Mouse (Mus musculus): Measurements from ENCODE around the gene Tbca. TPM values are rescaled to one million over a fixed set of nuclear protein-coding genes. Genes with fewer than 3 reads are reported as not detected.

The Tbca gene
- total RNA-seq (2021), result 100 to 1,000 TPM; 156 to 168 TPM
- long read RNA-seq, experiment 1, transcript Tbca-201 (4 exons, 559 nt), result major isoform, 27 of 28 reads
- long read RNA-seq, experiment 1, partial matches to known transcripts, result 0 of 28 reads
- long read RNA-seq, experiment 1, other reads (novel, unspliced or antisense), result 1 of 28 reads
- long read RNA-seq, experiment 2, transcript Tbca-201 (4 exons, 559 nt), result major isoform, 94 of 95 reads
- long read RNA-seq, experiment 2, partial matches to known transcripts, result 0 of 95 reads
- long read RNA-seq, experiment 2, other reads (novel, unspliced or antisense), result 1 of 95 reads

DNA sequence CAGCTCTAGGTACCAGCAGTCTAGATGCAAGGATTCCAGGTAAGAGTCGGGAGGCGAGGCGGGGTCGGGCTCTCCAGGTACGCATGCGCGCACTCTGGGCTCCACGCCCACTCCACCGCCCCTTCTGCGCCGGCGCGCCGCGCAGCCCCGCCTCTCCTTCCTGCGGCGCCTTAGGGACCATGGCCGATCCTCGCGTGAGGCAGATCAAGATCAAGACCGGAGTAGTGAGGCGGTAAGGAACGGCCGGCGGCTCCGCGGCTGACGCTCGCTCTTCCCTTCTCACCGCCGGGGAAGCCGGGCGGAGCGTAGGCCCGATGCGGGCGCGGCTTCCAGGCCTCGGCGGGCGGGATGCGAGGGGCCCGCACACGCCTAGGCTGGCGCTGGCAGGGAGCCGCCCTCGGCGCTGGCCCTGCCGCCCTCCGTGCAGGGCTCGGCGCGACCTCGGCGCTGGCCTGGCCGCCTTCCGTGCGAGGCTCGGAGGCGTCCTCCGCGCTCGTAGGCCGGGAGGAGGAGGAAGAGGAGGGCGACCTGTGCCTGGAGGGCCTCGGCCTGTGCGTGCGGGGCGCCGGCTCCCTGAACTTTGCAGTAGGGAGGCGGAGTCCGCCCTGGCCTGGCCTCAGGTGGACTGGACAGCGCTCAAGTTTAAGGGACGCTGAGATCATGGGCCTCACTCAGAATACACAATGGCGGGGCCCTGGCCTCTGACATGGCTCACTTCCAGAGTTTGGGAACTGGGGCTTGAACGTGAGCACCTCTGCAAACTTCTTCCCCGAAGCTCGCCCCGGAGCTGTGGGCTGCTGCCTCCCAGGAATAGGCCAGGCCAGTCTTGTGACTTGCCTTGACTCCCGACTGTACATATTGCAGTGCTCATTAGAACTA is at the start of gene Tbca:
Tbca (plus strand) TSS at position 140 of the 879 bp plus-strand sequence.
- DNase-seq (ENCODE audit: low spot score in 2 of 2), result peak; percentile 80 to 84

DNA sequence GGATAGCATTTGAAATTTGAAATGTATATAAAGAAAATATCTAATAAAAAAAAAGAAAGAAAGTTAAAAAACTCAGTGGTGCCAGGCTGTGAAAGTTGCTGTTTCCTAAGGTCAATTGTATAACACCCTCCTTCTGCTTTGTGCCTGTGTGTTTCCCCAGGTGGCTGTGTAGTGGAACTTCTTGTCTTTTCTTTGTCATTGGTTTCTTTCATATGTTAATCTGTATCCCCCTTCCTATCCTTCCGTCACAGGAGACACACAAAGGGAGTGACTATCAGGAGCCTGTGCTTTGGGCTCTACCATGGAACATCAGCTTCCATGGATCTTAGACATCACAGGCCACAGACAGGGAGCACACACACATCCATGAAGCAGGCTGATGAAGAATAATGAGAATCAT is 43.5 kb upstream of the Tbca start:
- no peak for DNase-seq (ENCODE audit: low spot score in 2 of 2)

DNA sequence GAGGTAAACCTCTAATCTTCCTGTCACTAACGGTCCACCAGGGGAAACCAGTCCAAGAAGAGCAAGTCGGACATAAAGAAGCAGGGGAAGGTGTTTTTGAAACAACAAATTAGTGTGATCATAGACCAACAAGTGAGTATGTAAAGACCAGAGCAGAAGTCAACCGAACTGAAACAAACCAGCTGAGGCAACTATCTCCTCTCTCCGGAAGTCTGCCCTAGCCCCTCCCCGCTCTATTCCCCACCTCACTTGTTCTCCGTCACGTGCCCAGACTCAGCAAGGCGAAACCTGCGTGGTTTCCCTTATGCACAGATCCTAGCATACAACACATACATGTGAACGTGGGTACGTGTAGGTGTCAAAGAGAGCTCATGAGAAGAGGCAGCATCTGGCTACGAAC is 22.9 kb upstream of the Tbca start:
- no peak for DNase-seq (ENCODE audit: low spot score in 2 of 2)

DNA sequence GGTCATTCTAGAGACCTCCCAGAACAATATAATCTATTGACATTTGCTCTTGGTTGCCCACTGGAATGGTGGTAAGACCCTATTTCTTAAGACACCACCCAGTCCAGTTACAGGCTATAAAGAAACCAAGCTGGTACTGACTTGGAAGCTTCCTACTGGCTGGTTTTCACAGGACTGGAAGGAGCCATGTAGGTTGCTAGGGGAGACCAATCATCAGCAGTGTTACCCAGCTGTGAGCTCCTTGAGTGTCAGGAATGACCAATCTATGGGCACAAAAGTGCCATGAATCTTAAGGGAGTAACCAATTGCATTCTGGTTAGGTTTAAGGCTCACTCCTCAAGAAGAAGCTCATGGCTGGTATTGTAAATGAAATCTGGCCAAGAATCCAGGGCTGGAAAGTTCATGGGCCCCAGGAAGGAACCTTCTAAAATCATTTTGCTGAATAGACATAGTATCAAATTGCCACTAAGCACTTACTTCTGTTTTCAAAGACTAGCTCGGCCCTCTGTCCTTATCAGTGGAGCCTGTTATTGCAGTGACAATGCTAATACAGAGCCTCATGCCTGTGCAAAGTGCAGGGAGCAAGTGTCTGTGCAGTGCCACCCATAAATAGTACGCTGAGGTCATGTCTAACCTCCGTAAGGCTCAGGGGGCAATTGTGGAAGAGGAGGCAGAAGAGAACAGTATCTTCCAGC is 20.1 kb upstream of the Tbca start:
- no peak for DNase-seq (ENCODE audit: low spot score in 2 of 2)

DNA sequence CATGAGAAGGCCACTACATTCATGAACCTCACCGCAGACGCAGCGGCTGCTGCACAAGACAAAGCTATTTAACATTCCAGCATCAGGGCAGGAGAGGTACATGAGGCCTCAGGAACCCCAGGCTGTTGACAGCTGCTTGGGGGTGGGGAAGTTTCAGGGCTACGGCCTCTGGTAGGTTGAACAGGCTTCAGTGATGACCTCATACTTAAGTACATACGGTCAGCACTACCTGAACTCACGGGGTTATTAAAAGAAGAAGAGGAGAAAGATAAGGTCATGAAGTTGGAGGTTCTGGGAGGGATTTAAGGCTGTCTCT is 19.6 kb upstream of the Tbca start:
- no peak for DNase-seq (ENCODE audit: low spot score in 2 of 2)

DNA sequence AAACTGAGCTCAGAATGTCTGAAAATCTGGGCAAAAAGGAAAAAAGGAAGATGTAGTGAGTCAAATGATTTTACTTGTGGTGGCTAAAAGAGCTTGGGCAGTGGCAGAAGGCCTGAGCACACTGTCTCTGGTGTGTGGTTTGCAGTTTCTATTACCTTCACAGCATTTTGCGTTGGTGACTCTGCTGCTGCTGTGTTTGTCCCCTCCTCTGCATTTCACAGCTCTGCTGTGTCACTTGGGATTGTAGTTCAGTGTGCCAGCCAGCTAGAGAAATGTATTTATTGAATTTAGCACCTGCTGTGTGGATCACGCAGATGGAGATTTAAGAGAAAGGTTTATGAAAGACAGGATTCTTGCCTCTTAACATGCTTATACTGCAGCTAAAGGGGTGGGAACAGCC is 1.8 kb upstream of the Tbca start:
- DNase-seq (ENCODE audit: low spot score in 2 of 2), result no peak

DNA sequence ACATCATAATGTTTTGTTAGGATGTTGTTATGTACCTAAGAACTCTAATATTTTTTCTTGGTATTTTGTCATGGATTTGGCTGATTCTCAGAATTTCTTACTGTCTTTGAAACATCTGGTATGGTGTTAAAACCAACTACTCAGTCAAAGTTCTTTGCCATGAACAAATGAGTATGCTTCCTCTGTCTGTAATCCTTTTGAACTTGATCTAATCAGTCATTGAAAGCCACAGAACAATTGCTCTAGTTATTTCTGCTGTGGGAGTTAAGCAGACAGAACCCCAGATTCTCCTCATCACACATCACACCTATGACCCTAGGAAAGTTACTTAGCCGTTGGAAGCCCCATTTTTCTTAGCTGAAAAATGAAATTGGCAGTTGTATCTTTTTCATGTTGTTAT is 6.0 kb downstream of the Tbca start:
- DNase-seq (ENCODE audit: low spot score in 2 of 2), result no peak

DNA sequence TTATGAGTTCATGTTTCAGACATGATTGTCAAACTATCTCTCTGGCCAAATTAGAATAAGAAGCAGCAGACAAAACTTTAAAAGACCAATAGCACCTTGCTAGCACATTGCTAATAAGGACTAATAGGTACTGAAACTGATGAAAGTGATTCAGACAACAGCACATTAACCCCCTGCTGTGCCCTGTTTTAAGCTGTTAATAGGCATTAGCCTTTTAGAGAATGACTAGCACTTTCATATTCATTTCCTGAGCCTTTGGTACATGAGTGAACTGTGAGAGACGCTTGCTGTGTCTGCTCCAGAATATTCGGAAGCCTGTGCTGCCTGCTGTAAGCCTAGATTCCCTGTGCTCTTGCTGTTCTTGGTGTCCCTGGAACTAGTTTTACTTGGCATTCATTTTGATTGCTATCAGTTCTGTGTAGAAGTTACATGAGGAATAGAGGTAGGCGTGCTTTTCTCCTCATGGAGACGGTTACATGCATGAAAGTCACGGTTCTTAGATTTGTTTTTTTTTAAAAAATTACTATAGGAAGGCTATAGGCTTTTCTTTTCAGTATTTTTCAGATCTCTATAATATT is 14.9 kb downstream of the Tbca start:
- peak in 1 of 2 experiments; percentile 32 for DNase-seq (ENCODE audit: low spot score in 2 of 2)

DNA sequence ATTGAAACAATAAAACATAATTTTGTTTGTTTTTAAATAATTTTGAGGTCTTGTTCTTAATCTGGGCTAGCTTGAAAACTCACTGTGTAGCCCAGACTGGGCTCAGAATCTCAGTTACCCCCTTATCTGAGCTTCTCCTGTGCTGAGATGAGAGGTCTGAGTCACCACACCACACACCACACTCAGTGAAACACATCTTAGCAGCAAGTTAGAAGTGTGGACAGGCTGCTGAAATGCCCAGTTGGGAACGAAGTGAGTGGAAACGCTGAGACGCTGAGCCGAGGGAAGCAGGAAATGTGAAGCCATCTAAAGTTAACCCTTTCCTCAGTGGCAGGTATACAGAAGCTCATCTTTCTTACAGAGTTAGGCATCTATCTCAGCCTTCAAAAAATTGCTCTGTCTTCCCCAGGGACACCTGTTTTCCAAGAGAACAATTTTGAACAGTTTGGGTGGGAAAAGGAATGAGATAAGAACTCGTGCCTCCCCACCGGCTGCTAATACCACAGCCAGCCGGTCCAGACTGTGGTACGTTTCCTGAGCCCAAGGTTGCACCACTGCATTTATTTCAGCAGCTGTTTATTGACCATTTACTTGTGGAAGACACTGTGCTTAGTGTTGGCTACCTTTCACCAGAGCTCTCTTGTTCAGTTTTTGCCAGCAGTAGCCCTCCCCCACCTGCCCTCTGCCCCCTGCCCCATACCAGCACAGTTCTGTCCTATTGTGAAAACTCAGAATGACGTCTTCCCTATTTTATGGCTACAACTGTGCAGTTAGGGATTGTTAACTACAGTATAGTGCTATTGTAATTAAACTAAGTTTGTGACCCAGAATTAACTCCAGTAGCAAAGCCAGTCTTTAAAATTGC is 17.8 kb downstream of the Tbca start:
- no peak for DNase-seq (ENCODE audit: low spot score in 2 of 2)

DNA sequence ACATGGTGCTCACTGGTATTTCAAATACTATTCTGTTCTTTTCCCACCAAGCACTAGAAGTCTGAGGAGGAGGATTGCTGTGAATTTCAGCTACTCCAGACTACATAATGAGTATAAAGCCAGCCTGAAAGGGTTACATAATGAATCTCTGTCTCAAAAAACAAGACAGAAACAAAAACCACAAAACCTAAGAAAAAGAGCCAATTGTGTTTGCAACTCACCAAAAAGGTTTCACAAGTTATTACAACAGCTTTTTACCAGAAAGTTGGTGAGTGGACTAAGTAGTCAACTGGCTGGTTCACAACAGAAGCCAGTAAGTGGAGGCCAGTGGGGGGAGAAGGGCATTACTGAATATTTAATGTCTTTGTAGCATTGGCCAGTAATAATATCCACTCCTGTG is 19.9 kb downstream of the Tbca start:
- DNase-seq (ENCODE audit: low spot score in 2 of 2), result no peak

DNA sequence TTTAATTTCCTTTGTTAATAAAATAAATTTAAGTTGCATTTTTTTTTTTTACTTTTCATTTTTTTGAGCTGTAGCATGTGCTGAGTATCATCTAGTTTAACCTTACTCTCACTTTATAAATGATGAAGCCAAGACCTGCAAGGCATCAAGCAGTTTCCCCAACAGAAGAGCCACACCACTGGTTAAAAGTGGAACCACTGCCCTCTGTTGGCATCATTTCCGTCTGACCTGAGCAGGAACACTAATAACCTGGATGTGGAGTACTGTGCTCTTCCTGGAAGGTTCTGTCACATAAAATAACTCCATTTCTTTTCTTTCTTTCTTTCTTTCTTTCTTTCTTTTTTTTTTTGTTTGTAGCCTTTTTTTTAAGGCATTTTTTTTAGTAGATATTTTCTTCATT is 21.0 kb downstream of the Tbca start:
- DNase-seq (ENCODE audit: low spot score in 2 of 2), result no peak

DNA sequence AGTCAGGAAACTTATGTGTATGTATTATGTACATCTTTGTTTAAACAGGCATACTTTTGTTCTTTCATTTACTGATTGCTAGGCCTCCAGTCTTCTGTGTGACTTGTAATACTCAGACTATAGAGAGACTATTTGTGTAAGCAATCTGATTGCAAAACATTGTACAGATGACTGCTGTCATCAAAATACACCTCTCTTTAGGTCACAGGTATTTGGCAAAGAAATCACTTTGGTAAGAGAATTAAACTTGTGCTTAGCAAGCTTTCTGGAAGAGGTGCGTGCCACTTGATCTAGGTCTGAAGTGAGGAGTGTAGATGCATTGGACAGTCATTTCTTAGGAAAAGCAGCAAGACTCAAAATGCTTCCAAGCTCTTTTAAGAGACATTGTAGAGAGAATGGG is 22.7 kb downstream of the Tbca start:
- no peak for DNase-seq (ENCODE audit: low spot score in 2 of 2)

DNA sequence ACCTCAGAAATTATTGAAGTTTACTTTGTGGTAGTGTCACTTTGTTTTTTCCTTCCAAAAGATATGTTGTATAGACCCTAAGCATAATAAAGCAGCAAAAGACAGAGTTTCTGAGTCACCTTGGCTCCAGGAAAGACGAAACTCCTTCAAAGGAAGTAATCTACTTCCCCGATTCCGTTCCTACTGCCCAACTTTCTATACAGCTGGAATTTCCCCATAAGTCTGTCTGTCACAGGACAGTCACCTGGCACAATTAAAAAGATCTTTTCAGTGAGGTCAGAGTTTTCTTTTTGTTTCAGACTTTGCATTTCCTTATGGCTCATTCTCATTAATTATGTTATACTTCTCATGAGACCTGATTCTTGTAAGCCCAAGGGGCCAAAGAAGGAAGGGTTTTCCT is 25.1 kb downstream of the Tbca start:
- no peak for DNase-seq (ENCODE audit: low spot score in 2 of 2)

DNA sequence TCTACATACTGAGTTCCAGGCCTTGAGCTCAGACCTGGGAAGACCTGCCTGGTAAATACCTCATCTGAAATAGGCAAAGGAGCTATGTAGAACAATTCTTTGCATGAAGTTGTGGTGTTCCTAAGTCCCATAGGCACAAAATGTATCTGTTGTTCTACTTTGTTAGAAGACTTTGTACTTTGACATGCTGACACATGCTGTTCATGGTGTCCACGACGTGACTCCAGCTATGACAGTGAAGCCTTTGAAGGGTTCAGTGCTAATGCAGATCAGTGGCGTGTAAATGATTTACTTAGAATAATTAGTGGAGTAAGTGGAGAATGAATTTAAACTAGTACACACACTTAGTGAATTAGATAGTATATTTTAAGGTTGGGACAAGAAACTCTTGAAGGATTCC is 31.8 kb downstream of the Tbca start:
- DNase-seq (ENCODE audit: low spot score in 2 of 2), result no peak

DNA sequence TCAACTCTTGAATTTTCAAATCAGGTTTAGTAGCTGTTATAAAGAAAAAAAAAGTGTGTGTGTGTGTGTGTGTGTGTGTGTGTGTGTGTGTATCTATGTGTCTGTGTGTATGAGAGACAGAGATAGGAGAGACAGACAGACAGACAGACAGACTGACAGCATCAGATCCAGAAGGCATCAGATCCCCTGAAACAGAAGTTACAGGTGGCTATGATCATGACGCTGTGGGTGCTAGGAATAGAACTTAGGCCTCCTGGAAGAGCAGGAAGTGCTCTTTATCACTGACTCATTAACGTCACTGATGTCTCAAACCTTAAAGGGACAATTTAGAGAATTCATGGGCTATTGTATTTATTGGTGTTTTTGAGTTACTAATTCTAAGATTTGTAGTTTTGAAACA is 32.2 kb downstream of the Tbca start:
- DNase-seq (ENCODE audit: low spot score in 2 of 2), result no peak

DNA sequence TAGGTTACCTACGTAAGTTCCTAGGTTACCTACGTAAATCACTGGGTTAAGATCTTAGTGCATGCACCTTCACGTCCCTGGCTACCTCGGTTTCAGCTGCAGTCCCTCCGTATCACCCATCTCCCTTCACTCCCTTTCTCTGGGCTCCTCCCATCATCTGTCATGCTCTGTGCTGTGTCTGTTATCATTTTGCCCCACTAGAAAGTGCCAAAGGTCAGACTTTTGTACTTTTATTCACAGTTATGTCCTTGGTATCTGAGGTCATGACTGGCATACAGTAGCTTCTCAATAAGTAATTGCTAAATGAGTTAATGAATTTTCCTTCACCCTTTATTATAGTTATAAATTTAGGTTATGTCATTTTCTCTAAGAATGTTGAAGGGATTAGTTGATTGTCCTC is 37.7 kb downstream of the Tbca start:
- DNase-seq (ENCODE audit: low spot score in 2 of 2), result no peak

DNA sequence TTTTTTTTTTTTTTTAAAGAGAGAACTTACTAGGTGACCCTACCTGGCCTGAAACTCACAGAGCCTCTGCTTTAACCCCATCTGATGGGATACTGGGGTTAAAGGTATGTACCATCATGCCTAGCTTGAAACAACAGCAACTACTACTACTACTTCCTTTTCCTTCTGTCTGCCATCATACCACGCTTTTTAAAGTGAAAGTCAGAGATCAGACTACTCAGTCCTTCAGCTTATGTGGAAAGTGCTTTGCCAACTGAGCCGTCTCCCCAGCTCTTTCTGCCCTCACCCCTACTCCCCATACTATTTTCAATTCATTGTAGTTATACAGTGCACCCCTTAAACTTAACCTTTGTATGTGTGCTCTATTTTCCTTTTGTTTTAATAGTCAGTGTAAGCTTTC is 38.3 kb downstream of the Tbca start:
- DNase-seq (ENCODE audit: low spot score in 2 of 2), result no peak

DNA sequence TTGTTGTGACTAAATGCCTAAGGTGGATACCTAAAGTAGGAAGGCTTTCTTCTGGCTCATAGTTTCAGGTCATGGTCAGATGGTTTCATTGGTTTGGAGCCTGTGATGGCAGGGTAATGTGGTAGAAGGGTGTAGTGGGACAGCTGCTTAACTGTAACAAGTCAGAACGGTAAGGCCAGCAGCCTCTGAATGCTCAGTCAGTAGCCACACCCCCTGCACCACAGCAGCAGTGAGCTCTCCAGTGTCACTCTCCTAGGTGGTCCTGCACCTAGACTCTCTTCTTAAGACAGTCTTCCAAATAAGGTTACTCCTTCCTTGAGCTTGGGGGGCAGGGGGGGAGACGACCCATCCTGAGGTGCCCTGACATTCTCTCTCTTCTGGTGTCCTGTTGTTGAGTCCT is 39.1 kb downstream of the Tbca start:
- DNase-seq (ENCODE audit: low spot score in 2 of 2), result no peak

DNA sequence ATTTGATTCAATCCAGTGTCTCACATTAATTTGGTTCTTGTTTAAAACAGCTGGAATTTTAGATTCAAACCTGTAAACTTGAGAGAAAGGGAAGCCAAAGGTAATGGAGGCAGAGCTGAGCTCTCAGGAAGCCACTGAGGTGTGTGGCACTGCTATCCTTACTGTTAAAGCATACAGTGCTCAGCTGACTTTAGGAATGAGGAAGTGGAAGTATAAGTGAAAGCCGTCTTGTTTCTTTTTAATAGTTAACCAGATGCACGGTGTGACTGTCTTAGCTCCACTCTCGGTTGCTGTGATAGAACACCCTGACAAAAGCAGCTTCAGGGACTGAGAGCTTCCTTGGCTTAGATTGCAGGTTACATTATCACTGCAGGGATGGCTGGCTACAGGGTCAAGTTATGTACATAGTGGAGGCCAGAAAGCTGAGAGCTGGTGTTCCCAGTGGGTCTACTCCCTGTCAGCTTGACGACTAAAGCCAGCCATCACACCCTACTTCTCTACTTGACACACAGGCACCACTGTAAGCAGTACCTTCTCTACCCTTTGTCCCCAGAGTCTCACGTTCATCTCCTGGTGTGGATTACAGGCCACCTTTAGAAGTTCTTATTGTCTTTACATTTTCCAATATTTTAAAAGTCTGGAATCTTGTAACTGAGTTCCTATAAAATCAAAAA is 49.5 kb downstream of the Tbca start:
- DNase-seq (ENCODE audit: low spot score in 2 of 2), result no peak

DNA sequence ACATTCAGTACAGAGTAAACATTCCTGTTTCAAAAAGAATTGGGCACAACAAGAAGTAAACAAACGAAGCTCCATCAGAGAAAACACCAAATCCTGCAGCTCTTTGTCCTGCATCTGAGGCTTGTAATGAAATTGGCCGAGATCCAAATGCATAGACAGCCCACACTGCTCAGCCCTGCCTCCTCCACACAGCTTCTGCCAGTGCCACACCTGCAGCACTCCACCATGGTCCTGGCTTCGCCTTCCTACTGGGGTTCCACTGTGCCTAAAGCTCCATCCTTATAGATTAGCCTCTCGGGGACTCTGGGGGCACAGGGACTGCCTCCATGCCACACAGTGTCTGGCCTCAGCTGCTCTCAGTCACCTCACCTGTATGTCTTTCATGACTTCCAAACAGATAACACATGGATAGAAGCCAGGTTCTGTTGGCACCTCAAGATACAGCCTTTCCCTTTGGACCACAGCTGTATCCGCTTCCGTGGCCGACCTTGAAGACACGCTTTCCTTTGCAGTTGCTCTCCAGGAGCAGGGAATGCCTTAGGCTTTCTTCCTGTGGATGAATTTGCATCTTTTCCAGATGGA is 50.1 kb downstream of the Tbca start:
- no peak for DNase-seq (ENCODE audit: low spot score in 2 of 2)

Measured in layer of hippocampus, postnatal 14 days (tissue).